Mouse (Mus musculus): ENCODE measurements at regions not wholly inside any gene's neighbourhood (a gene's known extent, or its start where the extent isn't known, plus 50 kb on each side); places are given as distances from the start of the nearest gene placed in this dataset.

DNA sequence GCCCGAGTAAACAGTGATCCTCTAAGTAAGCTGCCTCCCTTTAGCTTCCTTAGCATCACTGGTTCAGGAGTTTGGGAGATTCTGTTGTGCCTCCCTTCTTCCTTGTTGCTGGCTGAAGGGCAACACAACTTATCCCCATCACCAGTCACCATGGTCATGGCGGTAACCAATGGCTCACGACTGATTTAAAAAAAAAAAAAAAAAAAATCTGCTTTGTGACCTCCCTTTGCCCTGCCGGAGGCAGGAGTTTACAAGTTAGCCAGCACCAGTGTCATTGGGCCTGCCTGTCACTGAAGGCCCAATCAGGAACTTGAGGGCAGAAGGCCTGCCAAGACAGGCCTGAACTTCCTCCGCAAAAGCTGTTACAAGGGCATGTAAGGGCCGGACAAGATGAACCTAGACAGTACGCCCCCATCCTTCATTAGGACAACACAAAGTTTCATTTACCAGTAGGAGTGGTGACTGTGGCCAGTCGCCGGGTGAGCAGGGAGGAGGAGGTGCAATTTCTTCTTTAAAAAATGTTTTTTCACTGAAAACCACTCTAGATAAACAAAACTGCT lies 88.3 kb downstream of the Klhl6 start:
- H3K79me2 ChIP-seq (ENCODE audit: control insufficient read depth, insufficient read depth, low read length, poor library complexity) = no peaks in the 10 kb centered on the region
- H3K4me3 ChIP-seq (ENCODE audit: control insufficient read depth in 1 of 2, insufficient read depth in 1 of 2, low read depth in 2 of 2, low read length in 2 of 2) = no peak overlapping the region
- no peak overlapping the region for H3K9ac ChIP-seq (ENCODE audit: control insufficient read depth, low read depth, low read length, poor library complexity, severe bottlenecking)
- H3K4me1 ChIP-seq (ENCODE audit: control insufficient read depth in 1 of 2, insufficient read depth in 2 of 2, low read length in 2 of 2) = no peaks in the 10 kb centered on the region
- DNase-seq (ENCODE audit: low read depth, low spot score) = no peak
- no peak for TF ChIP-seq UBTF (IDR thresholded peaks at IDR 0.05; ENCODE audit: borderline replicate concordance, insufficient read depth, low read depth, low read length)
- no peak for TF ChIP-seq MXI1 (IDR thresholded peaks at IDR 0.05; ENCODE audit: low read depth, low read length)
- no peak for TF ChIP-seq ZKSCAN1 (IDR thresholded peaks at IDR 0.05; ENCODE audit: low read depth, low read length)
- TF ChIP-seq GABPA (IDR thresholded peaks at IDR 0.05; ENCODE audit: low read depth, low read length) = no peak
- TF ChIP-seq TBP (IDR thresholded peaks at IDR 0.05; ENCODE audit: low read depth, low read length) = no peak
- no peak for TF ChIP-seq MYC (IDR thresholded peaks at IDR 0.05; ENCODE audit: low read depth, low read length)
- TF ChIP-seq CTCF (IDR thresholded peaks at IDR 0.05 in 2 of 3, conservative IDR thresholded peaks at IDR 0.05 in 1 of 3; ENCODE audit: control insufficient read depth in 1 of 3, insufficient read depth in 1 of 3, low read depth in 2 of 3, low read length in 3 of 3, poor library complexity in 1 of 3, severe bottlenecking in 1 of 3) = no peak
- TF ChIP-seq RAD21 (IDR thresholded peaks at IDR 0.05; ENCODE audit: low read depth, low read length) = no peak
- no peak for TF ChIP-seq KAT2A (conservative IDR thresholded peaks at IDR 0.05; ENCODE audit: low read depth, low read length)
- no peak for TF ChIP-seq TAL1 (IDR thresholded peaks at IDR 0.05; ENCODE audit: low read length)
- no peaks in the 10 kb centered on the region for H3K36me3 ChIP-seq (ENCODE audit: control insufficient read depth in 1 of 2, insufficient read depth in 2 of 2, low read length in 2 of 2)
- no peaks in the 10 kb centered on the region; a peak in 2 of 4 replicates for H3K27me3 ChIP-seq (ENCODE audit: control insufficient read depth in 1 of 2, insufficient read depth in 2 of 2, low read length in 2 of 2)
- no peak overlapping the region for H3K27ac ChIP-seq (ENCODE audit: control insufficient read depth, low read depth, low read length)
- H3K9me3 ChIP-seq (replicated peaks; ENCODE audit: insufficient read depth, low read length) = no peaks in the 10 kb centered on the region

Measured in MEL (cell line).